Mouse (Mus musculus) spleen, adult 2 months (tissue): Measurements from ENCODE around the gene Mylpf. TPM values are rescaled to one million over a fixed set of nuclear protein-coding genes. Genes with fewer than 3 reads are reported as not detected.

Experiments
- DNase-seq, 2 experiments: peaks; one replicate each; pipeline versions ENCODE4 v3.0.0 to v3.0.0-alpha.2; 2012 to 2021; ENCODE audit warnings: low spot score in 2 of 2, low read depth in 1 of 2
- H3K27ac ChIP-seq: fragments of 200-500 bp; 2 replicates; pipeline ENCODE4 v1.5.1; 2012; ENCODE audit warnings: low read length, inconsistent platforms; ENCODE audit not compliant: insufficient read depth
- H3K27me3 ChIP-seq: fragments of 200-500 bp; 2 replicates; pipeline ENCODE4 v1.6.1; 2012; ENCODE audit warnings: mild to moderate bottlenecking, moderate library complexity, low read length, inconsistent platforms; ENCODE audit not compliant: control insufficient read depth, insufficient read depth
- H3K36me3 ChIP-seq: fragments of 200-500 bp; 2 replicates; pipeline ENCODE4 v1.6.1; 2012; ENCODE audit warnings: mild to moderate bottlenecking, low read length, inconsistent platforms; ENCODE audit not compliant: control insufficient read depth, insufficient read depth
- H3K4me1 ChIP-seq: fragments of 200-500 bp; 2 replicates; pipeline ENCODE4 v1.6.1; 2011; ENCODE audit warnings: inconsistent platforms; ENCODE audit not compliant: control insufficient read depth, insufficient read depth, insufficient read length
- H3K4me3 ChIP-seq: fragments of 200-500 bp; 2 replicates; pipeline ENCODE4 v1.5.1; 2011; ENCODE audit warnings: mild to moderate bottlenecking, inconsistent platforms; ENCODE audit not compliant: insufficient read depth, insufficient read length; ENCODE audit errors: extremely low read depth
- CTCF ChIP-seq: fragments of 200-500 bp; IDR thresholded peaks from 2 replicates; pipeline ENCODE4 v1.5.1; 2011; ENCODE audit warnings: mild to moderate bottlenecking, inconsistent platforms; ENCODE audit not compliant: insufficient read depth, insufficient read length, insufficient replicate concordance; ENCODE audit errors: extremely low read depth
- POLR2A ChIP-seq: fragments of 200-500 bp; IDR thresholded peaks from 2 replicates; pipeline ENCODE4 v1.6.1; 2011; ENCODE audit warnings: low read depth, low read length, inconsistent platforms
- WGBS: fragments of 180-500 bp; shearing (Covaris S2); methylation state at CpG from one replicate; pipeline ENCODE4 v1.1.7; 2018; 5-methylcytosine and 5-hydroxymethylcytosine counted together
- polyA plus RNA-seq: library from polyadenylated mRNA; depleted of rRNA; stranded (reverse); fragments of >200 nt; gene quantifications from 2 replicates; pipeline ENCODE4 v1.2.3, GENCODE M21; 2012

Gene Mylpf
- polyA plus RNA-seq, 1 experiment: 1.2 TPM

DNA sequence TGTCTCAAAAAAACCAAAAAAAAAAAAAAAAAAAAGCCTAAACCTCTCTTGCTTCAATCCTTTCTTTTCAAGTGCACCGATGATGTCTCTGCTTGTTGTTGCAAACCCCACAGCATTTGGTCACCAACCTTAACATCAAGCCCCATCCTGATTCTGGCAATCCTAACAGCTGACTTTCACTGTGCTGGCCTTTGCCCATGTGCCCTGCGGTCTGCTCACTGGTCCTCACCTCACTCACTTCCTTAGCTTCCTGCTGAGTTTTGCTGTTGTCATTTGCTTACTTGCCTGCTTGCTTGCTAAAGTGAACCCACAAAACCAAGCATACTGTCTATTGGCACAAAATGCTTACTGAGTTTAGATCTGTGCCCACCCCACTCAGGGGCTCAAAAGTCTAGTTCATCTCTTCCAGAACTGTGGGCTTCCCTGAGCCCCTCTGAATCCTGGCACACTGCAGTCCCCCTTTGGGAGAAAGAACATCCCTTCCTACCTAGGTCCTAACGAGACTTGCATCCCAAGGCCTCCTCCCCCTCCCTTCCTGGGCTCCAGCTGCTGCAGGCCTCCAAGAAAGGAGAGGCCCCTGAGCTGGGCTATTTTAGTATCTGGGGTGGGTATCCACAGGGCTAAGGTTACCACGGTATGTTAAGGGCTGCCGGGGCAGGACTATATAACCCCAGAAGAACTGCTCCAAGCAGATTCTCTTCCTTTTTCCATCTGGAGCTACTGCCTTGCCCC lies 2.5 kb downstream of the Mylpf start:
- H3K36me3 ChIP-seq: peaks cover 15% of the 10 kb centered on the region
- TF ChIP-seq CTCF (no peak), POLR2A (no peak)
- no peak for DNase-seq
- WGBS: 19% methylated on average over 5 of the region's 5 CpGs
- H3K4me3 ChIP-seq: no peak overlapping the region
- H3K4me1 ChIP-seq: peaks cover 31% of the 10 kb centered on the region; the same call in 1 of the 2 replicates
- peak overlapping the region; percentile 20; the same call in 1 of the 2 replicates for H3K27ac ChIP-seq
- no peaks in the 10 kb centered on the region for H3K27me3 ChIP-seq

- Histone ChIP-seq H3K27ac (no peak overlapping the region), H3K36me3 (peaks cover 17% of the 10 kb centered on the region), H3K4me3 (no peak overlapping the region), H3K4me1 (peaks cover 28% of the 10 kb centered on the region; the same call in 1 of the 2 replicates), H3K27me3 (no peaks in the 10 kb centered on the region)
- TF ChIP-seq CTCF (no peak), POLR2A (no peak)
- DNase-seq: no peak
- 89% methylated on average over 12 of the region's 12 CpGs for WGBS
Measured at GRCm38 (mm10) chr7:127212432-127213250, 4.0 kb downstream of the Mylpf start.

GRCm38 (mm10) chr7:127213485-127213884 lies 4.8 kb downstream of the Mylpf start:
- WGBS: 38% methylated on average over 7 of the region's 7 CpGs
- DNase-seq: no peak
- no peak overlapping the region; the same call in 1 of the 2 replicates for H3K27ac ChIP-seq
- no peaks in the 10 kb centered on the region for H3K27me3 ChIP-seq
- TF ChIP-seq POLR2A (no peak), CTCF (peak; percentile 43; the same call in 1 of the 2 replicates)
- no peak overlapping the region for H3K4me3 ChIP-seq
- H3K4me1 ChIP-seq: peaks cover 29% of the 10 kb centered on the region; the same call in 1 of the 2 replicates
- H3K36me3 ChIP-seq: peaks cover 17% of the 10 kb centered on the region

GRCm38 (mm10) chr7:127213930-127214329 lies 5.2 kb downstream of the Mylpf start:
- Histone ChIP-seq H3K36me3 (peaks cover 17% of the 10 kb centered on the region), H3K4me3 (no peak overlapping the region), H3K4me1 (peaks cover 33% of the 10 kb centered on the region; the same call in 1 of the 2 replicates), H3K27ac (no peak overlapping the region), H3K27me3 (no peaks in the 10 kb centered on the region)
- TF ChIP-seq CTCF (no peak), POLR2A (no peak)
- 76% methylated on average over 12 of the region's 12 CpGs for WGBS
- DNase-seq: no peak

DNA sequence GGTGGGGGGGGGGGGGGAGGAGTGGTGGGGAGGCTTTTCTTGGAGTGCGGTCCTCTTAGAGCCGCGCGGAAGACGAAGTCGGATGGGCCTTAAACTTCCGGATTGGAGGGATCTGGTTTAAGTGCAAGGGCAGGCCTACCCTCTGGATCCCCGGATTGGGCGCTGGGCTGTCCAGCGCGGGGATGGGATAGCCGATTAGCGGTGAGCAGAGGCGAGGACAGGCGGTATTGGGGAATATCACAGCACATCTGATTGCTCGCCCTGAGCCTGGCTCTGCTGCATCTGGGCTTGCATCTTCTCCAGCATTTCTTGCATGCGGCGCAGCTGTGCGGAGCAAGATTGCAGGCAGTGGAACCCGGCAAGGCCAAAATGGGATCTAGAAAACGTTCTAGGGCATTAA lies 5.8 kb downstream of the Mylpf start:
- H3K36me3 ChIP-seq: peaks cover 17% of the 10 kb centered on the region
- no peaks in the 10 kb centered on the region for H3K27me3 ChIP-seq
- no peak for DNase-seq
- 0 out of 2 replicates have a peak overlapping the region, but pooled peaks have one; percentile 34 for H3K27ac ChIP-seq
- peaks cover 37% of the 10 kb centered on the region; the same call in 1 of the 2 replicates for H3K4me1 ChIP-seq
- no peak overlapping the region for H3K4me3 ChIP-seq
- 87% methylated on average over 21 of the region's 21 CpGs for WGBS
- TF ChIP-seq CTCF (no peak), POLR2A (no peak)

- 48% methylated on average over 33 of the region's 33 CpGs for WGBS
- peak in 1 of 2 experiments; percentile 66 for DNase-seq
- H3K4me3 ChIP-seq: peak overlapping the region; percentile 21; the same call in 1 of the 2 replicates
- H3K4me1 ChIP-seq: peaks cover 34% of the 10 kb centered on the region; the same call in 1 of the 2 replicates
- peak overlapping the region; percentile 34; the same call in 1 of the 2 replicates for H3K27ac ChIP-seq
- peak; percentile 85; the same call in 1 of the 2 replicates for TF ChIP-seq CTCF
- no peak for TF ChIP-seq POLR2A
- no peaks in the 10 kb centered on the region for H3K27me3 ChIP-seq
- peaks cover 17% of the 10 kb centered on the region for H3K36me3 ChIP-seq
Measured at GRCm38 (mm10) chr7:127214981-127215871, 6.5 kb downstream of the Mylpf start.
